Mouse (Mus musculus) midbrain, postnatal 0 days (tissue): Measurements from ENCODE around the gene Sel1l3. TPM values are rescaled to one million over a fixed set of nuclear protein-coding genes. Genes with fewer than 3 reads are reported as not detected.

Source experiments
- ATAC-seq: fragments of 200-750 bp; cut with Nextera tagmentation; 2 replicates; pipeline ENCODE4 v1.8.0; 2017; ENCODE audit warnings: moderate number of reproducible peaks, mild to moderate bottlenecking, moderate TSS enrichment, moderate library complexity; ENCODE audit not compliant: low FRiP score
- DNase-seq: peaks from one replicate; pipeline ENCODE4 v3.0.0-alpha.2; 2015; ENCODE audit warnings: low spot score
- H3K27ac ChIP-seq: fragments of 300-500 bp; sonication (generic); 2 replicates; pipeline ENCODE4 v1.5.1; 2014; ENCODE audit warnings: low read depth, mild to moderate bottlenecking, low read length, mixed read lengths
- H3K27me3 ChIP-seq: fragments of 300-500 bp; sonication (generic); 2 replicates; pipeline ENCODE4 v1.6.1; 2014; ENCODE audit warnings: low read length, control low read depth, mixed read lengths; ENCODE audit not compliant: insufficient read depth
- H3K36me3 ChIP-seq: fragments of 300-500 bp; sonication (generic); 2 replicates; pipeline ENCODE4 v1.6.1; 2014; ENCODE audit warnings: low read length, control low read depth, mixed read lengths; ENCODE audit not compliant: insufficient read depth
- H3K4me1 ChIP-seq: fragments of 300-500 bp; sonication (generic); 2 replicates; pipeline ENCODE4 v1.6.1; 2014; ENCODE audit warnings: mild to moderate bottlenecking, control low read depth, antibody characterized with exemption, low read length, mixed read lengths; ENCODE audit not compliant: insufficient read depth
- H3K4me2 ChIP-seq: fragments of 300-500 bp; sonication (generic); 2 replicates; pipeline ENCODE4 v1.6.1; 2014; ENCODE audit warnings: low read depth, mild to moderate bottlenecking, low read length, mixed read lengths; ENCODE audit not compliant: poor library complexity, severe bottlenecking
- H3K4me3 ChIP-seq: fragments of 300-500 bp; sonication (generic); 2 replicates; pipeline ENCODE4 v1.5.1; 2014; ENCODE audit warnings: low read depth, mild to moderate bottlenecking, low read length, moderate library complexity
- H3K9ac ChIP-seq: fragments of 300-500 bp; sonication (generic); replicated peaks from 2 replicates; pipeline ENCODE4 v1.6.1; 2014; ENCODE audit warnings: mild to moderate bottlenecking, low read length, moderate library complexity, mixed read lengths; ENCODE audit not compliant: poor library complexity, severe bottlenecking
- H3K9me3 ChIP-seq: fragments of 300-500 bp; sonication (generic); 2 replicates; pipeline ENCODE4 v1.6.1; 2016; ENCODE audit warnings: low read length, control low read depth
- CTCF ChIP-seq: IDR thresholded peaks from 2 replicates; pipeline ENCODE4 v1.5.1; 2016; ENCODE audit warnings: antibody characterized with exemption, mild to moderate bottlenecking
- WGBS: fragments of 180-500 bp; shearing (Covaris S2); extraction: QIAGEN DNeasy Blood & Tissue Kit; methylation state at CpG from one replicate; pipeline ENCODE4 v1.1.7; 2014; 5-methylcytosine and 5-hydroxymethylcytosine counted together
- polyA plus RNA-seq: library from polyadenylated mRNA; unstranded; fragments of >200 nt; fragmentation: Nextera tagmentation; extraction: Ambion mirVana; gene quantifications from 2 replicates; pipeline ENCODE4 v1.2.1, GENCODE M21; 2015
- total RNA-seq: library from RNA; depleted of rRNA; stranded (reverse); fragments of >200 nt; gene quantifications from 2 replicates; pipeline ENCODE4 v1.2.3, GENCODE M21; 2014

Gene Sel1l3
- total and polyA plus RNA-seq, 2 experiments from 2014 or later, result 4.7 to 19.0 TPM

- H3K9ac ChIP-seq, result peak overlapping the region; percentile 81
- no peak for DNase-seq
- H3K27ac ChIP-seq, result peak overlapping the region; percentile 43; the same call in 1 of the 2 replicates
- H3K9me3 ChIP-seq, result no peaks in the 10 kb centered on the region
- peak overlapping the region; percentile 87 for H3K4me2 ChIP-seq
- peak overlapping the region; percentile 60 for H3K4me3 ChIP-seq
- no peak for ATAC-seq
- no peaks in the 10 kb centered on the region for H3K27me3 ChIP-seq
- H3K4me1 ChIP-seq, result peaks cover 3% of the 10 kb centered on the region; the same call in 1 of the 2 replicates
- WGBS, result 18% methylated on average over 20 of the region's 20 CpGs
- H3K36me3 ChIP-seq, result no peaks in the 10 kb centered on the region
- TF ChIP-seq CTCF, result no peak
Measured at GRCm38 (mm10) chr5:53212087-53212781, 1.5 kb downstream of the Sel1l3 start.

- no peak overlapping the region for H3K9ac ChIP-seq
- ATAC-seq, result no peak
- 43% methylated on average over 6 of the region's 6 CpGs for WGBS
- no peaks in the 10 kb centered on the region for H3K9me3 ChIP-seq
- no peak for TF ChIP-seq CTCF
- no peak overlapping the region for H3K4me3 ChIP-seq
- H3K27ac ChIP-seq, result no peak overlapping the region
- H3K4me1 ChIP-seq, result peaks cover 3% of the 10 kb centered on the region; the same call in 1 of the 2 replicates
- H3K4me2 ChIP-seq, result peak overlapping the region; percentile 87; the same call in 1 of the 2 replicates
- no peaks in the 10 kb centered on the region for H3K36me3 ChIP-seq
- H3K27me3 ChIP-seq, result no peaks in the 10 kb centered on the region
- DNase-seq, result peak; percentile 36
Measured at GRCm38 (mm10) chr5:53211241-53211640, 2.5 kb downstream of the Sel1l3 start.

GRCm38 (mm10) chr5:53210481-53210880, 3.2 kb downstream of the Sel1l3 start:
- Histone ChIP-seq H3K27me3 (no peaks in the 10 kb centered on the region), H3K4me3 (no peak overlapping the region), H3K4me1 (peaks cover 3% of the 10 kb centered on the region; the same call in 1 of the 2 replicates), H3K27ac (no peak overlapping the region), H3K4me2 (peak overlapping the region; percentile 87; the same call in 1 of the 2 replicates), H3K9ac (no peak overlapping the region), H3K9me3 (no peaks in the 10 kb centered on the region), H3K36me3 (no peaks in the 10 kb centered on the region)
- no peak for TF ChIP-seq CTCF
- 72% methylated on average over 4 of the region's 4 CpGs for WGBS
- no peak for ATAC-seq
- DNase-seq, result no peak

GRCm38 (mm10) chr5:53209773-53210172, 4.0 kb downstream of the Sel1l3 start:
- Histone ChIP-seq H3K9ac (no peak overlapping the region), H3K4me1 (peaks cover 3% of the 10 kb centered on the region; the same call in 1 of the 2 replicates), H3K36me3 (no peaks in the 10 kb centered on the region), H3K9me3 (no peaks in the 10 kb centered on the region), H3K4me2 (no peak overlapping the region), H3K4me3 (no peak overlapping the region), H3K27me3 (no peaks in the 10 kb centered on the region), H3K27ac (no peak overlapping the region)
- DNase-seq (no peak), ATAC-seq (no peak)
- 46% methylated on average over 7 of the region's 7 CpGs for WGBS
- no peak for TF ChIP-seq CTCF

GRCm38 (mm10) chr5:53208731-53209130, 5.0 kb downstream of the Sel1l3 start:
- no peak for ATAC-seq
- H3K9ac ChIP-seq, result no peak overlapping the region
- H3K27me3 ChIP-seq, result no peaks in the 10 kb centered on the region
- TF ChIP-seq CTCF, result no peak
- H3K4me1 ChIP-seq, result peaks cover under 1% of the 10 kb centered on the region; the same call in 1 of the 2 replicates
- H3K4me2 ChIP-seq, result no peak overlapping the region
- H3K4me3 ChIP-seq, result no peak overlapping the region
- 100% methylated on average over 1 of the region's 1 CpGs for WGBS
- H3K36me3 ChIP-seq, result no peaks in the 10 kb centered on the region
- no peak for DNase-seq
- H3K9me3 ChIP-seq, result no peaks in the 10 kb centered on the region
- H3K27ac ChIP-seq, result no peak overlapping the region

- no peak for DNase-seq
- TF ChIP-seq CTCF, result no peak
- no peak for ATAC-seq
- Histone ChIP-seq H3K27me3 (no peaks in the 10 kb centered on the region), H3K4me1 (no peaks in the 10 kb centered on the region), H3K9me3 (no peaks in the 10 kb centered on the region), H3K9ac (no peak overlapping the region), H3K27ac (no peak overlapping the region), H3K4me3 (no peak overlapping the region), H3K36me3 (no peaks in the 10 kb centered on the region), H3K4me2 (no peak overlapping the region)
- WGBS, result 78% methylated on average over 5 of the region's 5 CpGs
Measured at GRCm38 (mm10) chr5:53206575-53206974, 7.2 kb downstream of the Sel1l3 start.
